Mouse (Mus musculus) brain, embryonic 14.5 days (tissue): Measurements from ENCODE around the gene Cpne6. TPM values are rescaled to one million over a fixed set of nuclear protein-coding genes. Genes with fewer than 3 reads are reported as not detected.

ENCODE experiments used
- DNase-seq: peaks from one replicate; pipeline ENCODE4 v3.0.0-alpha.2; 2011; ENCODE audit warnings: low read depth
- CTCF ChIP-seq: fragments of 200-500 bp; IDR thresholded peaks from 2 replicates; pipeline ENCODE4 v1.5.1; 2012; ENCODE audit warnings: inconsistent platforms, mild to moderate bottlenecking, moderate library complexity, borderline replicate concordance; ENCODE audit not compliant: insufficient read depth, insufficient read length; ENCODE audit errors: extremely low read depth
- POLR2A ChIP-seq: fragments of 200-500 bp; IDR thresholded peaks from 2 replicates; pipeline ENCODE4 v1.6.1; 2012; ENCODE audit warnings: mild to moderate bottlenecking, inconsistent platforms, borderline replicate concordance; ENCODE audit not compliant: poor library complexity, insufficient read depth, insufficient read length, severe bottlenecking; ENCODE audit errors: extremely low read depth
- polyA plus RNA-seq: library from polyadenylated mRNA; depleted of rRNA; stranded (reverse); fragments of >200 nt; gene quantifications from 2 replicates; pipeline ENCODE4 v1.2.3, GENCODE M21; 2012; rRNA removed

Cpne6 gene
- polyA plus RNA-seq, 1 experiment: 6.7 TPM

GRCm38 (mm10) chr14:55563249-55563648, 53.0 kb downstream of the Cpne6 start:
- TF ChIP-seq POLR2A (no peak), CTCF (no peak)
- no peak for DNase-seq

GRCm38 (mm10) chr14:55565748-55566147, 55.5 kb downstream of the Cpne6 start:
- no peak for TF ChIP-seq POLR2A
- TF ChIP-seq CTCF: no peak; the same call in 1 of the 2 replicates
- no peak for DNase-seq

Other genes with a start within 250 kb of the Cpne6 start
- 16.0 and 25.6 TPM in 2 replicates for gene Dhrs4, start 31.7 kb upstream of the Cpne6 start, polyA plus RNA-seq
- gene Carmil3, start 19.8 kb upstream of the Cpne6 start, polyA plus RNA-seq: 178 and 292 TPM in 2 replicates
- 0.56 and 0.69 TPM in 2 replicates for gene Nrl, start 14.5 kb downstream of the Cpne6 start, polyA plus RNA-seq
- gene Pck2, start 29.8 kb downstream of the Cpne6 start, polyA plus RNA-seq: 21.5 and 23.2 TPM in 2 replicates
- gene Dcaf11, start 49.6 kb downstream of the Cpne6 start, polyA plus RNA-seq: 111 and 112 TPM in 2 replicates
- 0.92 and 1.3 TPM in 2 replicates for gene A730061H03Rik, start 50.0 kb downstream of the Cpne6 start, polyA plus RNA-seq
- gene Fitm1, start 65.2 kb downstream of the Cpne6 start, polyA plus RNA-seq: 0.19 and 0.38 TPM in 2 replicates
- gene Psme1, start 67.7 kb downstream of the Cpne6 start, polyA plus RNA-seq: 94.1 and 98.3 TPM in 2 replicates
- 14.5 and 20.9 TPM in 2 replicates for gene Emc9, start 74.9 kb downstream of the Cpne6 start, polyA plus RNA-seq
- gene Psme2, start 80.7 kb downstream of the Cpne6 start, polyA plus RNA-seq: 65.9 and 76.2 TPM in 2 replicates
- 25.1 and 30.4 TPM in 2 replicates for gene Rnf31, start 81.3 kb downstream of the Cpne6 start, polyA plus RNA-seq
- gene Irf9, start 93.1 kb downstream of the Cpne6 start, polyA plus RNA-seq: 23.5 and 26.2 TPM in 2 replicates
- 15.9 and 18.4 TPM in 2 replicates for gene Rec8, start 107.6 kb downstream of the Cpne6 start, polyA plus RNA-seq
- 182 and 184 TPM in 2 replicates for gene Ipo4, start 125.5 kb downstream of the Cpne6 start, polyA plus RNA-seq
- gene Gm49378, start 127.5 kb downstream of the Cpne6 start, polyA plus RNA-seq: 8.4 and 8.8 TPM in 2 replicates
- 44.9 and 45.8 TPM in 2 replicates for gene Tm9sf1, start 133.4 kb downstream of the Cpne6 start, polyA plus RNA-seq
- gene Tssk4, start 139.7 kb downstream of the Cpne6 start, polyA plus RNA-seq: 1.2 and 1.8 TPM in 2 replicates
- 45.8 and 51.0 TPM in 2 replicates for gene Mdp1, start 150.1 kb downstream of the Cpne6 start, polyA plus RNA-seq
- gene Gmpr2, start 161.5 kb downstream of the Cpne6 start, polyA plus RNA-seq: 32.8 and 41.3 TPM in 2 replicates
- gene Nedd8, start 161.7 kb downstream of the Cpne6 start, polyA plus RNA-seq: 351 and 412 TPM in 2 replicates
- gene Tinf2, start 171.4 kb downstream of the Cpne6 start, polyA plus RNA-seq: 23.2 and 31.9 TPM in 2 replicates
- gene Tgm1, start 203.5 kb downstream of the Cpne6 start, polyA plus RNA-seq: 0.96 and 1.2 TPM in 2 replicates
- 64.9 and 72.8 TPM in 2 replicates for gene Rabggta, start 211.8 kb downstream of the Cpne6 start, polyA plus RNA-seq
- 67.1 and 88.2 TPM in 2 replicates for gene Dhrs1, start 235.2 kb downstream of the Cpne6 start, polyA plus RNA-seq
- 24.6 and 27.9 TPM in 2 replicates for gene Nop9, start 235.2 kb downstream of the Cpne6 start, polyA plus RNA-seq
- 0.60 and 0.76 TPM in 2 replicates for gene Cideb, start 248.0 kb downstream of the Cpne6 start, polyA plus RNA-seq